Mouse (Mus musculus): Measurements from ENCODE around the gene C1qtnf4. TPM values are rescaled to one million over a fixed set of nuclear protein-coding genes. Genes with fewer than 3 reads are reported as not detected.
A peak's percentile ranks its signal among the peaks of the same experiment; 100 is the strongest.
"Not testable (repeated sequence)": the region's sequence is repeated elsewhere in the genome, so short reads cannot be mapped to it uniquely, and the experiment has no call there.

The C1qtnf4 gene
- polyA plus RNA-seq, 1 experiment from 2014 or later: 8.6 TPM

- WGBS: 68% methylated on average over 6 of the region's 6 CpGs
- peaks cover 31% of the 10 kb centered on the region for H3K4me1 ChIP-seq
- H3K36me3 ChIP-seq: peaks cover 66% of the 10 kb centered on the region
- H3K9me3 ChIP-seq: no peaks in the 10 kb centered on the region
- peak overlapping the region; percentile 60 for H3K27ac ChIP-seq
- H3K4me3 ChIP-seq: no peak overlapping the region
- peaks cover 8% of the 10 kb centered on the region for H3K27me3 ChIP-seq (ENCODE audit: insufficient read depth, poor library complexity, severe bottlenecking)
- peak; percentile 84 for DNase-seq (ENCODE audit: low spot score)
Observed at GRCm38 (mm10) chr2:90893673-90894298, 8.1 kb downstream of the C1qtnf4 start.

- H3K27me3 ChIP-seq (ENCODE audit: insufficient read depth, poor library complexity, severe bottlenecking); H3K9me3 ChIP-seq; DNase-seq (ENCODE audit: low spot score); H3K4me3 ChIP-seq: not testable (repeated sequence)
- Histone ChIP-seq H3K36me3 (peaks cover 71% of the 10 kb centered on the region), H3K27ac (0 out of 2 replicates have a peak overlapping the region, but pooled peaks have one; percentile 60), H3K4me1 (peaks cover 28% of the 10 kb centered on the region)
- 83% methylated on average over 3 of the region's 3 CpGs for WGBS
Observed at GRCm38 (mm10) chr2:90894299-90894677, 8.6 kb downstream of the C1qtnf4 start.

GRCm38 (mm10) chr2:90903398-90903797, 17.7 kb downstream of the C1qtnf4 start:
- DNase-seq (ENCODE audit: low spot score): no peak
- no peaks in the 10 kb centered on the region for H3K27me3 ChIP-seq (ENCODE audit: insufficient read depth, poor library complexity, severe bottlenecking)
- H3K9me3 ChIP-seq: no peaks in the 10 kb centered on the region
- peaks cover 62% of the 10 kb centered on the region for H3K36me3 ChIP-seq
- H3K4me1 ChIP-seq: peaks cover 18% of the 10 kb centered on the region
- H3K27ac ChIP-seq: peak overlapping the region; percentile 96
- H3K4me3 ChIP-seq: peak overlapping the region; percentile 81
- 78% methylated on average over 2 of the region's 2 CpGs for WGBS

- peaks cover 18% of the 10 kb centered on the region for H3K4me1 ChIP-seq
- H3K36me3 ChIP-seq: peaks cover 62% of the 10 kb centered on the region
- WGBS: under 1% methylated on average over 43 of the region's 43 CpGs
- H3K4me3 ChIP-seq: peak within 1 kb of the TSS; percentile 81
- no peaks in the 10 kb centered on the region for H3K9me3 ChIP-seq
- H3K27me3 ChIP-seq (ENCODE audit: insufficient read depth, poor library complexity, severe bottlenecking): no peaks in the 10 kb centered on the region
- peak within 1 kb of the TSS; percentile 96 for H3K27ac ChIP-seq
- peak; percentile 95 for DNase-seq (ENCODE audit: low spot score)
Observed at GRCm38 (mm10) chr2:90904076-90904855, 18.6 kb downstream of the C1qtnf4 start, which contains the start of the genes Kbtbd4 and Ndufs3. TSS of gene Kbtbd4 (plus strand) at chr2:90904740. TSS of gene Ndufs3 (minus strand) at chr2:90904827.

- peak overlapping the region; percentile 96 for H3K27ac ChIP-seq
- H3K27me3 ChIP-seq (ENCODE audit: insufficient read depth, poor library complexity, severe bottlenecking): no peaks in the 10 kb centered on the region
- no peaks in the 10 kb centered on the region for H3K9me3 ChIP-seq
- peaks cover 62% of the 10 kb centered on the region for H3K36me3 ChIP-seq
- no peak for DNase-seq (ENCODE audit: low spot score)
- peaks cover 18% of the 10 kb centered on the region for H3K4me1 ChIP-seq
- under 1% methylated on average over 21 of the region's 21 CpGs for WGBS
- peak overlapping the region; percentile 81 for H3K4me3 ChIP-seq
Observed at GRCm38 (mm10) chr2:90904856-90905224, 19.2 kb downstream of the C1qtnf4 start.

- no peak for DNase-seq (ENCODE audit: low spot score)
Observed at GRCm38 (mm10) chr2:90906721-90907120, 21.1 kb downstream of the C1qtnf4 start.

GRCm38 (mm10) chr2:90910861-90911260, 25.2 kb downstream of the C1qtnf4 start:
- WGBS: 67% methylated on average over 1 of the region's 1 CpGs

More at GRCm38 (mm10) chr2:90906721-90907120, 21.1 kb downstream of the C1qtnf4 start:
- 93% methylated on average over 2 of the region's 2 CpGs for WGBS
- Histone ChIP-seq H3K27me3 (ENCODE audit: insufficient read depth, poor library complexity, severe bottlenecking) (no peaks in the 10 kb centered on the region), H3K4me1 (peaks cover 18% of the 10 kb centered on the region), H3K9me3 (no peaks in the 10 kb centered on the region), H3K27ac (no peak overlapping the region), H3K4me3 (no peak overlapping the region), H3K36me3 (peaks cover 64% of the 10 kb centered on the region)

GRCm38 (mm10) chr2:90911668-90912067, 26.0 kb downstream of the C1qtnf4 start:
- no peaks in the 10 kb centered on the region for H3K27me3 ChIP-seq (ENCODE audit: insufficient read depth, poor library complexity, severe bottlenecking)
- no peak for DNase-seq (ENCODE audit: low spot score)
- H3K36me3 ChIP-seq: peaks cover 78% of the 10 kb centered on the region
- 82% methylated on average over 1 of the region's 1 CpGs for WGBS
- no peak overlapping the region for H3K27ac ChIP-seq
- H3K4me3 ChIP-seq: no peak overlapping the region
- H3K4me1 ChIP-seq: peaks cover 18% of the 10 kb centered on the region
- H3K9me3 ChIP-seq: no peaks in the 10 kb centered on the region

More at GRCm38 (mm10) chr2:90910861-90911260, 25.2 kb downstream of the C1qtnf4 start:
- Histone ChIP-seq H3K27me3 (ENCODE audit: insufficient read depth, poor library complexity, severe bottlenecking) (no peaks in the 10 kb centered on the region), H3K27ac (no peak overlapping the region), H3K36me3 (peaks cover 80% of the 10 kb centered on the region), H3K4me3 (no peak overlapping the region), H3K4me1 (peaks cover 13% of the 10 kb centered on the region), H3K9me3 (no peaks in the 10 kb centered on the region)
- DNase-seq (ENCODE audit: low spot score): no peak

- Histone ChIP-seq H3K27me3 (ENCODE audit: insufficient read depth, poor library complexity, severe bottlenecking) (no peaks in the 10 kb centered on the region), H3K4me3 (no peak overlapping the region), H3K9me3 (no peaks in the 10 kb centered on the region), H3K4me1 (peaks cover 33% of the 10 kb centered on the region), H3K36me3 (peaks cover 60% of the 10 kb centered on the region), H3K27ac (no peak overlapping the region)
- WGBS: 85% methylated on average over 2 of the region's 2 CpGs
- no peak for DNase-seq (ENCODE audit: low spot score)
Observed at GRCm38 (mm10) chr2:90913671-90914070, 28.0 kb downstream of the C1qtnf4 start.

GRCm38 (mm10) chr2:90915516-90915915, 29.9 kb downstream of the C1qtnf4 start:
- WGBS: 91% methylated on average over 1 of the region's 1 CpGs
- H3K4me1 ChIP-seq: peaks cover 33% of the 10 kb centered on the region
- H3K36me3 ChIP-seq: peaks cover 42% of the 10 kb centered on the region
- H3K27me3 ChIP-seq (ENCODE audit: insufficient read depth, poor library complexity, severe bottlenecking): no peaks in the 10 kb centered on the region
- 0 out of 2 replicates have a peak overlapping the region, but pooled peaks have one; percentile 88 for H3K4me3 ChIP-seq
- H3K27ac ChIP-seq: no peak overlapping the region
- no peak for DNase-seq (ENCODE audit: low spot score)
- H3K9me3 ChIP-seq: no peaks in the 10 kb centered on the region

GRCm38 (mm10) chr2:90916560-90917232, 31.0 kb downstream of the C1qtnf4 start:
- H3K9me3 ChIP-seq: no peaks in the 10 kb centered on the region
- peak overlapping the region; percentile 100 for H3K27ac ChIP-seq
- H3K4me3 ChIP-seq: peak overlapping the region; percentile 88
- peaks cover 33% of the 10 kb centered on the region for H3K4me1 ChIP-seq
- peaks cover 30% of the 10 kb centered on the region for H3K36me3 ChIP-seq
- H3K27me3 ChIP-seq (ENCODE audit: insufficient read depth, poor library complexity, severe bottlenecking): no peaks in the 10 kb centered on the region
- no peak for DNase-seq (ENCODE audit: low spot score)
- WGBS: 32% methylated on average over 7 of the region's 7 CpGs

GRCm38 (mm10) chr2:90917233-90917998, 31.8 kb downstream of the C1qtnf4 start:
- H3K36me3 ChIP-seq: peaks cover 26% of the 10 kb centered on the region
- peaks cover 33% of the 10 kb centered on the region for H3K4me1 ChIP-seq
- H3K27ac ChIP-seq: peak overlapping the region; percentile 100
- under 1% methylated on average over 71 of the region's 73 CpGs for WGBS
- peak; percentile 85 for DNase-seq (ENCODE audit: low spot score)
- H3K9me3 ChIP-seq: no peaks in the 10 kb centered on the region
- H3K4me3 ChIP-seq: peak overlapping the region; percentile 88
- no peaks in the 10 kb centered on the region for H3K27me3 ChIP-seq (ENCODE audit: insufficient read depth, poor library complexity, severe bottlenecking)
